Mouse (Mus musculus) G1E (cell line): ENCODE measurements around the gene Vinac1.

Experiments
- CTCF ChIP-seq: IDR thresholded peaks from 2 replicates; pipeline ENCODE4 v1.5.1; 2012; ENCODE audit warnings: low read depth, low read length, inconsistent platforms, mixed read lengths
- GATA1 ChIP-seq: IDR thresholded peaks from 2 replicates; pipeline ENCODE4 v1.6.1; 2012; ENCODE audit warnings: borderline replicate concordance, low read length, inconsistent platforms, mixed read lengths
- GATA2 ChIP-seq: IDR thresholded peaks from 2 replicates; pipeline ENCODE4 v1.6.1; 2012; ENCODE audit warnings: low read depth, low read length, inconsistent platforms, borderline replicate concordance
- POLR2AphosphoS5 ChIP-seq: IDR thresholded peaks from 2 replicates; pipeline ENCODE4 v1.6.1; 2012; ENCODE audit warnings: low read depth, low read length, inconsistent platforms; ENCODE audit not compliant: insufficient replicate concordance
- TAL1 ChIP-seq: conservative IDR thresholded peaks from 2 replicates; pipeline ENCODE4 v1.6.1; 2012; ENCODE audit warnings: low read depth, low read length, inconsistent platforms, mixed read lengths

GRCm38 (mm10) chr2:129055741-129056140, 7.8 kb upstream of the Vinac1 start:
- TF ChIP-seq CTCF = no peak
- TF ChIP-seq GATA1 = no peak
- no peak for TF ChIP-seq POLR2AphosphoS5
- no peak for TF ChIP-seq TAL1
- no peak for TF ChIP-seq GATA2
